Mouse (Mus musculus): ENCODE data around the gene Cnpy3. TPM values are rescaled to one million over a fixed set of nuclear protein-coding genes. Genes with fewer than 3 reads are reported as not detected.

Cnpy3 gene
- polyA plus RNA-seq (2012; rRNA removed; ENCODE audit: low replicate concordance) = 55.8 and 75.6 TPM in 2 replicates

GRCm38 (mm10) chr17:46751794-46752556, at the start of gene Cnpy3:
Gene Cnpy3 (minus strand): TSS chr17:46752214.

GRCm38 (mm10) chr17:46782341-46783221, 30.6 kb upstream of the Cnpy3 start, which contains the start of gene Rpl7l1:
Gene Rpl7l1 (minus strand): TSS chr17:46782672.

GRCm38 (mm10) chr17:46772404-46773277, 20.6 kb upstream of the Cnpy3 start, which contains the start of gene 2310039H08Rik:
Gene 2310039H08Rik (plus strand): TSS chr17:46772635.

GRCm38 (mm10) chr17:46763544-46763943, 11.5 kb upstream of the Cnpy3 start, which contains the start of gene Ptcra:
Gene Ptcra (minus strand): TSS chr17:46763712.

GRCm38 (mm10) chr17:46728904-46729318, 23.1 kb downstream of the Cnpy3 start, which contains the start of gene Gnmt:
Gene Gnmt (minus strand): TSS chr17:46729168.

GRCm38 (mm10) chr17:46710959-46711597, 40.9 kb downstream of the Cnpy3 start, which contains the start of gene Pex6:
Gene Pex6 (plus strand): TSS chr17:46711463.

GRCm38 (mm10) chr17:46704887-46705835, 46.9 kb downstream of the Cnpy3 start, which contains the start of gene Ppp2r5d:
Gene Ppp2r5d (minus strand): TSS chr17:46705111.

Other genes starting within 250 kb of the Cnpy3 start
- gene Cul9, start 205.8 kb downstream of the Cnpy3 start, polyA plus RNA-seq (2012; rRNA removed; ENCODE audit: low replicate concordance) = 31.7 and 46.2 TPM in 2 replicates
- 89.3 and 235 TPM in 2 replicates for gene Srf, start 196.0 kb downstream of the Cnpy3 start, polyA plus RNA-seq (2012; rRNA removed; ENCODE audit: low replicate concordance)
- 5.1 and 118 TPM in 2 replicates for gene Ptk7, start 122.7 kb downstream of the Cnpy3 start, polyA plus RNA-seq (2012; rRNA removed; ENCODE audit: low replicate concordance)
- 14.9 and 19.2 TPM in 2 replicates for gene Klc4, start 106.2 kb downstream of the Cnpy3 start, polyA plus RNA-seq (2012; rRNA removed; ENCODE audit: low replicate concordance)
- gene Mrpl2, start 106.0 kb downstream of the Cnpy3 start, polyA plus RNA-seq (2012; rRNA removed; ENCODE audit: low replicate concordance) = 65.3 and 89.3 TPM in 2 replicates
- 39.0 and 83.9 TPM in 2 replicates for gene Cul7, start 101.9 kb downstream of the Cnpy3 start, polyA plus RNA-seq (2012; rRNA removed; ENCODE audit: low replicate concordance)
- gene Rrp36, start 77.9 kb downstream of the Cnpy3 start, polyA plus RNA-seq (2012; rRNA removed; ENCODE audit: low replicate concordance) = 35.9 and 42.6 TPM in 2 replicates
- gene Mea1, start 73.4 kb downstream of the Cnpy3 start, polyA plus RNA-seq (2012; rRNA removed; ENCODE audit: low replicate concordance) = 80.7 and 88.9 TPM in 2 replicates
- 82.4 and 90.5 TPM in 2 replicates for gene Klhdc3, start 71.3 kb downstream of the Cnpy3 start, polyA plus RNA-seq (2012; rRNA removed; ENCODE audit: low replicate concordance)
- 72.2 and 74.0 TPM in 2 replicates for gene Ppp2r5d, start 47.1 kb downstream of the Cnpy3 start, polyA plus RNA-seq (2012; rRNA removed; ENCODE audit: low replicate concordance)
- gene Pex6, start 40.8 kb downstream of the Cnpy3 start, polyA plus RNA-seq (2012; rRNA removed; ENCODE audit: low replicate concordance) = 55.9 and 71.7 TPM in 2 replicates
- gene Gnmt, start 23.0 kb downstream of the Cnpy3 start, polyA plus RNA-seq (2012; rRNA removed; ENCODE audit: low replicate concordance) = 1.9 and 2.7 TPM in 2 replicates
- gene Ptcra, start 11.5 kb upstream of the Cnpy3 start, polyA plus RNA-seq (2012; rRNA removed; ENCODE audit: low replicate concordance) = not detected in 2 replicates
- 79.9 and 106 TPM in 2 replicates for gene 2310039H08Rik, start 20.4 kb upstream of the Cnpy3 start, polyA plus RNA-seq (2012; rRNA removed; ENCODE audit: low replicate concordance)
- gene Rpl7l1, start 30.5 kb upstream of the Cnpy3 start, polyA plus RNA-seq (2012; rRNA removed; ENCODE audit: low replicate concordance) = 29.2 and 40.1 TPM in 2 replicates
- gene Bicral, start 106.3 kb upstream of the Cnpy3 start, polyA plus RNA-seq (2012; rRNA removed; ENCODE audit: low replicate concordance) = 7.0 and 16.5 TPM in 2 replicates
- 17.9 and 25.7 TPM in 2 replicates for gene Tbcc, start 138.5 kb upstream of the Cnpy3 start, polyA plus RNA-seq (2012; rRNA removed; ENCODE audit: low replicate concordance)
- not detected in 2 replicates for gene Prph2, start 158.2 kb upstream of the Cnpy3 start, polyA plus RNA-seq (2012; rRNA removed; ENCODE audit: low replicate concordance)

Measured in subcutaneous adipose tissue, adult 2 months (tissue).